10 mouse cellular contexts compared by ENCODE assay signal in genomic region chr2:78189620-78190019, GRCm38 (mm10).
DNase-seq lines count a peak whose midpoint lies in the region; ATAC-seq lines count a peak whose summit lies in the region.
"Had no signal": no experiment of that assay in that cellular context is flagged by ENCODE, and none has a peak within 500 bp of the region (broad histone marks: within the 10 kb centered on the region; RNA-seq: fewer than 3 reads in every experiment).

No protein-coding gene starts in this region.

- H3K4me2 ChIP-seq in neural tube, embryonic 12.5 days (replicated peaks), result no peak overlapping the region

- intact Hi-C loops in gastrocnemius, postnatal 14 days (cut with DNase I; ENCODE audit: low total_unique reads), result no loop called here

- H3K9me3 ChIP-seq in neural tube, embryonic 12.5 days, result no peaks in the 10 kb centered on the region

- peak; percentile 72 for ATAC-seq in neural tube, embryonic 12.5 days (ENCODE audit: low FRiP score, low read depth)
- ATAC-seq in inflammation-experienced regulatory T-cells, adult 6 months, result no peak
- no peak for ATAC-seq in megakaryocyte-erythroid progenitor cell, adult 5-6 weeks (replicated peaks; ENCODE audit: low FRiP score, low TSS enrichment, poor library complexity, severe bottlenecking)
- ATAC-seq: lung, postnatal 0 days had no signal

- H3K27me3 ChIP-seq in neural tube, embryonic 12.5 days (replicated peaks), result no peaks in the 10 kb centered on the region

- H3K9ac ChIP-seq in neural tube, embryonic 12.5 days, result no peak overlapping the region

- WGBS in neural tube, embryonic 12.5 days, result 14% methylated on average over 1 of the region's 1 CpGs

- H3K4me3 ChIP-seq in neural tube, embryonic 12.5 days, result no peak overlapping the region

- peak; percentile 48 for DNase-seq in layer of hippocampus, adult 9-11 months
- no peak for DNase-seq in layer of hippocampus, postnatal 14 days (ENCODE audit: low spot score in 2 of 2)
- DNase-seq in embryo, embryonic 11.5 days (ENCODE audit: low read depth, low spot score), result peak; percentile 24
- peak; percentile 59 for DNase-seq in gastrocnemius, postnatal 14 days
- DNase-seq in spleen, postnatal 36 days (ENCODE audit: low spot score in 2 of 2), result no peak
- DNase-seq: kidney, postnatal 25 days had no signal

- 0 out of 2 replicates have a peak, but pooled peaks cover 3% of the 10 kb centered on the region for H3K4me1 ChIP-seq in neural tube, embryonic 12.5 days

- H3K27ac ChIP-seq in neural tube, embryonic 12.5 days, result no peak overlapping the region

- no peaks in the 10 kb centered on the region for H3K36me3 ChIP-seq in neural tube, embryonic 12.5 days

Comparison
In these comparisons a context has a peak if more than half of its experiments do, and no peak if none do; other contexts are left out.
1. DNase-seq: peak in layer of hippocampus, adult 9-11 months (single experiment), embryo, embryonic 11.5 days (single experiment) and gastrocnemius, postnatal 14 days (single experiment); none in layer of hippocampus, postnatal 14 days (0 of 2) and spleen, postnatal 36 days (0 of 2).